Mouse (Mus musculus): ENCODE measurements around the gene Plch2. TPM values are rescaled to one million over a fixed set of nuclear protein-coding genes. Genes with fewer than 3 reads are reported as not detected.

The Plch2 gene
- polyA plus RNA-seq, 1 experiment from 2014 or later, result 12.8 TPM

DNA sequence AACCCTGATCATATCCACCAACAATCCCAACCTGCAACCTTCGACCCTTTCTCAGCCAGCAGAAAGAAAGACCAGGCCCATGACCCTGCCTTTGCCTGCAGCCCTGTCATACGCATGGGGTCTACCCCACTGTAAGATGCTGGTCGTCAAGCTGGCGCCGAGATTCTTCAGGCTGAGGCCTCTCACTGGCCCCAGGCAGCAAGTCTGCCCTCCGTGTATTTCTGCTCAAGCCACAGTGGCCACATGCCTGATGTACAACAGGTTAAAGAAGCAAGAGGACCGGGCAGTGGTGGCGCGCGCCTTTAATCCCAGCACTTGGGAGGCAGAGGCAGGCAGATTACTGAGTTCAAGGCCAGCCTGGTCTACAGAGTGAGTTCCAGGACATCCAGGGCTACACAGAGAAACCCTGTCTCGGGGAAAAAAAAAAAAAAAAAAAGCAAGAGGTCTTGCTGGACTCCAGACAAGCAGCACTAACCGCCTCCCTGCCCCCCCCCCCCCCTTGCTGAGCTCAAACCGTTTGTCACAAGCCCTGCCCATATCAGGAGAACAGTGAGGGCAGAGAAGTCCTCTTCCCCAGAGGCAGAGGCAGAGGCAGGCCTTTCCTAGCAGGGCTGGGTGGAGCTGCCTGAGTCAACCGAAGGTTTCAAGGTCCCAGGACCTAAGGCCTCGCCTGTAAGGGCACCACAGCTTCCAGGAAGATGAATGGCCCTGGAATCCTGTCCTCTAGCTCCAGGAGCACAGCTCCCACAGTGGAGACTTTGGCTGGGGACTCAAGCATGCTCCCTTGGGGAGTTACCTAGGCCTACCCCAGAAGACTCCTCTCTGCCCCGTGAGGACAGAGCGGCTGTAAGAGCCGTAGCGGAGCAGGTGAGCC lies 74.1 kb downstream of the Plch2 start:
- no peak overlapping the region for H3K27ac ChIP-seq
- H3K36me3 ChIP-seq, result peaks cover 47% of the 10 kb centered on the region
- no peak overlapping the region for H3K4me2 ChIP-seq
- H3K4me3 ChIP-seq, result no peak overlapping the region
- no peaks in the 10 kb centered on the region for H3K9me3 ChIP-seq
- WGBS, result 73% methylated on average over 19 of the region's 19 CpGs
- H3K9ac ChIP-seq, result no peak overlapping the region
- H3K27me3 ChIP-seq, result peaks cover 15% of the 10 kb centered on the region
- peaks cover 19% of the 10 kb centered on the region for H3K4me1 ChIP-seq
- ATAC-seq (ENCODE audit: insufficient number of reproducible peaks, insufficient read depth, low FRiP score, low TSS enrichment, low read depth), result no peak

DNA sequence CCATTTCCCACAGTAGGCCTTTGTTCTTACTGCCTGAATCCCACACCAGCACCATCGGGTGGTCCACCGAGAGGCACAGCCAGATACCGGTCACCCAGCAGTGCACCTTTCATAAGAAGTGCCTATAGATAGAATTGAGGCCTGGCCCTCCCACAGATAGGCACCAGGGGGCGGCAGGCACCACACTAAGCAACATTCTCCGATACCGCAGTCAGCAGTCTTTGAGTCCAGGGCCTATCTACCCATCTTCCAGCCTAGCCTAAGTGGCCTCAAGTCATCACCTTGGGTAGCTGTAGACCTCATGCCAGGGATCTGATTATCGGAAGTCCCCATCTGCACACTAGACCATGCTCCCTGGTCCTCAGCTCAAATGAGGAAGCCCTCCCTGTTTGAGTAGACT lies 75.1 kb downstream of the Plch2 start:
- H3K27me3 ChIP-seq, result peaks cover 15% of the 10 kb centered on the region
- no peak overlapping the region for H3K27ac ChIP-seq
- ATAC-seq (ENCODE audit: insufficient number of reproducible peaks, insufficient read depth, low FRiP score, low TSS enrichment, low read depth), result peak; percentile 61; the same call in 1 of the 2 replicates
- H3K4me3 ChIP-seq, result no peak overlapping the region
- WGBS, result 43% methylated on average over 7 of the region's 7 CpGs
- H3K9ac ChIP-seq, result no peak overlapping the region
- peaks cover 18% of the 10 kb centered on the region for H3K4me1 ChIP-seq
- H3K36me3 ChIP-seq, result peaks cover 56% of the 10 kb centered on the region
- H3K9me3 ChIP-seq, result no peaks in the 10 kb centered on the region
- H3K4me2 ChIP-seq, result no peak overlapping the region

DNA sequence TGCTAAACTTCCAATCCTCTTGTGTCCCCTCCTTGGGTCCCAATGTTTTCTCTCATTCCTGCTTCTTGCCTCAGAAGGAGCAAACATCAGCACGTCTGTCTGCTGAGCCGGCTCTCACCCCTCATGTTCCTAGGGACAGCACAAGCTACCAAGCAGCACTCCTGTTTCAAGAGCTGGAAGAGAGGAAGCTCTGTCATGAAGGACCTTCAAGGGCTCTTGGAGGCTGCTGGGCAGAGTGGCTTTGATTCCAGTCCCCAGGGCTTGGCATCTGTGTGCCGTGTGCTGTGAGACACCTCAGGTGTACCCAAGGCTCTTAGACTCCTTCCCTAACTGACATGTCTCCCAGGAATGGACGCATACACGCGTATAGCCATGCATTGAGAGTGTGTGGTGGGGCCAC lies 75.5 kb downstream of the Plch2 start:
- WGBS, result 86% methylated on average over 6 of the region's 6 CpGs
- no peak overlapping the region for H3K9ac ChIP-seq
- peaks cover 61% of the 10 kb centered on the region for H3K36me3 ChIP-seq
- H3K4me2 ChIP-seq, result no peak overlapping the region
- peaks cover 13% of the 10 kb centered on the region for H3K4me1 ChIP-seq
- no peak overlapping the region for H3K4me3 ChIP-seq
- no peak overlapping the region for H3K27ac ChIP-seq
- ATAC-seq (ENCODE audit: insufficient number of reproducible peaks, insufficient read depth, low FRiP score, low TSS enrichment, low read depth), result no peak
- H3K9me3 ChIP-seq, result no peaks in the 10 kb centered on the region
- H3K27me3 ChIP-seq, result peaks cover 15% of the 10 kb centered on the region

DNA sequence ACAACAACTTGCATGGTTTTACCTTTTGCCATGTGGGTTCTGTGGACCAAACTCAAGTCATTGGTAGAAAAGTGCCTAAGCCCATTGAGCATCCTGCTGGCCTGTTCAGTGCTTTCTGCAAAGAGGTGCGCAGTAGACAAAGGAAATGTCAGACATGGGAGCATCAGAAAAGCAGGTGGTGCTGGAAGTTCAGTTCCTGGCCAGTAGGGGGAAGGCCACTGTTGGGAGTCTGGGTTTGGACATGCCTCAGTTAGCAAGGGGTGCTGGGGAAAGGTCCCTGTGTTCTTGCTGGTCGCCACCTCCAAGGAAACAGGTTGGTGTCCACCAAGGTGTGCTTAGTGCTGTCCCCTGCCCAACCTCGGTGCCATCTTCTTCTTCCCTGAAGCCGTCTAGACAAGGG lies 76.5 kb downstream of the Plch2 start:
- no peak for ATAC-seq (ENCODE audit: insufficient number of reproducible peaks, insufficient read depth, low FRiP score, low TSS enrichment, low read depth)
- H3K4me1 ChIP-seq, result peaks cover 6% of the 10 kb centered on the region
- H3K36me3 ChIP-seq, result peaks cover 70% of the 10 kb centered on the region
- no peak overlapping the region for H3K27ac ChIP-seq
- H3K4me3 ChIP-seq, result no peak overlapping the region
- H3K9me3 ChIP-seq, result no peaks in the 10 kb centered on the region
- H3K27me3 ChIP-seq, result peaks cover 15% of the 10 kb centered on the region
- H3K9ac ChIP-seq, result no peak overlapping the region
- H3K4me2 ChIP-seq, result no peak overlapping the region
- WGBS, result 87% methylated on average over 4 of the region's 4 CpGs

DNA sequence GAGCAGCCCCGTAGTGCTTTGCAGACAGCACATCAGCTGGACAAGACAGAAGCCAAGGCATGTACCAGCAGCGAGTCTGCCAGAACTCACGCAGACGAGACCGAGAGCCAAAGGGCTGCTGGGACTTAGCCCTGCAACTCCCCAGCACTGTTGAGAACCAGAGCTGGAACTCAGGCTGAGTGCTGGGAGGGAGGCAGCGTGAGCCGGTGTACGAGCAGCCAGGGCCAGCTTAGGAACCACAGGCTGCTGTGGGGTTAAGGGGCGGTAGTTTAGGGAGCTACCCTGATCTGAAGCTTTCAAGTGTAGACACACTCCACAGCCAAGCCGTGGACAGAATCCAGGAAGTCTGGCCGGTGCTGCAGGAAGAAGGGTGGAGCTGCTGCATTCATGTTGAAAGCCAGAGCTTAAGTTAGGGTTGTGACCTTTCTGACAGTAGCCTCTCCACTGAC lies 82.4 kb downstream of the Plch2 start:
- Histone ChIP-seq H3K4me1 (no peaks in the 10 kb centered on the region), H3K27ac (no peak overlapping the region), H3K4me2 (no peak overlapping the region), H3K9ac (no peak overlapping the region), H3K4me3 (no peak overlapping the region), H3K36me3 (peaks cover 100% of the 10 kb centered on the region), H3K9me3 (no peaks in the 10 kb centered on the region), H3K27me3 (no peaks in the 10 kb centered on the region)
- WGBS, result 87% methylated on average over 11 of the region's 11 CpGs
- ATAC-seq (ENCODE audit: insufficient number of reproducible peaks, insufficient read depth, low FRiP score, low TSS enrichment, low read depth), result no peak

DNA sequence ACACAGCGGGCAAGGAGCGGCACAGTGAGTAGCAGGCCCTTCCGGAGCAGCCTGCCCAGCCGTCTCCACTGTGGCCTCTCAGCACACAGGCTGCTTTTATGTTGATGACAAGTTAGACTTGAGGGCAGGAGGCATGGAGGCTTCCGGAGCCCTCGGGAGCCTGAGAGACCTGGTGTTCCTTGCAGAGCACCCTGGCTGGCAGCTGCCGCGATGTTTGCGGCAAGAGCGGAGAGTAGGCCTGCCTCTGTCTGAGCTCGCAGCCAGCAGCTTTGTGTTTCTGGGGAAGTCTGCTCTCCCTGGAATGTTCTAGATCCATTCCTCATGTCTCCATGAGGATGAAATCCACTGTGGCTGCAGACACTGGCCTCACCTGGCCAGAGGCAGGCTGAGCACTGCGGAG lies 84.0 kb downstream of the Plch2 start:
- H3K9me3 ChIP-seq, result no peaks in the 10 kb centered on the region
- no peaks in the 10 kb centered on the region for H3K4me1 ChIP-seq
- H3K9ac ChIP-seq, result no peak overlapping the region
- H3K4me2 ChIP-seq, result no peak overlapping the region
- no peak for ATAC-seq (ENCODE audit: insufficient number of reproducible peaks, insufficient read depth, low FRiP score, low TSS enrichment, low read depth)
- 95% methylated on average over 12 of the region's 12 CpGs for WGBS
- H3K4me3 ChIP-seq, result no peak overlapping the region
- peaks cover 92% of the 10 kb centered on the region for H3K36me3 ChIP-seq
- no peak overlapping the region for H3K27ac ChIP-seq
- no peaks in the 10 kb centered on the region for H3K27me3 ChIP-seq

DNA sequence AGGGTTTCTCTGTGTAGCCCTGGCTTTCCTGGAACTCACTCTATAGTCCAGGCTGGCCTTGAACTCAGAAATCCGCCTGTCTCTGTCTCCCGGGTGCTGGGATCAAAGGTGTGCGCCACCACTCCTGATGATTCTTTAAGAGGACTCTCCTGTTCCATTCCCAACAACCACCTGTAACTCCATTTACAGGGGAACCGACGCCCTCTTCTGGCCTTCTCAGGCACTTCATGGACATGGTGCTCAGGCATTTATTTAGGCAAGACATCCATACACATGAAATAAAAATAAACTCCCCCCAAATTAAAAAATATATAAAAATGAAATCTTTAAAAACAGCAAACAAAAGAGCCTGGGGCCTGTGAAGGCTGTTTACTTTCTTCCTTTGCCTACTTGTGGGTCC lies 89.4 kb downstream of the Plch2 start:
- Histone ChIP-seq H3K4me1 (peaks cover 26% of the 10 kb centered on the region), H3K27me3 (peaks cover 12% of the 10 kb centered on the region), H3K36me3 (peaks cover 47% of the 10 kb centered on the region), H3K4me3 (no peak overlapping the region), H3K27ac (no peak overlapping the region), H3K9me3 (no peaks in the 10 kb centered on the region), H3K9ac (no peak overlapping the region), H3K4me2 (no peak overlapping the region)
- WGBS, result 65% methylated on average over 5 of the region's 5 CpGs
- no peak for ATAC-seq (ENCODE audit: insufficient number of reproducible peaks, insufficient read depth, low FRiP score, low TSS enrichment, low read depth)

DNA sequence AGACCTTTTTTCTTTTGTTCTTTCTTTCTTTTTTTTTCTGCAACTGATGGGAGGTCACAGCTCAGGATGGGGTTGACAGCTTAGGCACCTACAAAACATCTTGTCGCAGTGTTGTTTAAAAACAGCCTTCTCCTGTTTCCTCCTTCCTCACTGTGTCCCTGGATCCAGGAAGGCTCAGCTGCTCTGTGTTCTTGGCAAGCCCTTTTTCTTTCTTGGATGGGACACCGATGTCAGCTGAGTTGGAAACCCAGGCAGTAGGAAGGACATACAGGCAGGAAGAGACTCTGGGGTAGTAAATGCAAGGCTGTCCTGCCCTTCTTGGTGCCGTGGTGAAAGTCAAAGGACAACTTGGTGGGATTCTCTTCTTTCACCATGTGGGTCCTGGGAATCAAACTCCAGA lies 90.7 kb downstream of the Plch2 start:
- peak overlapping the region; percentile 93 for H3K9ac ChIP-seq
- no peak overlapping the region for H3K27ac ChIP-seq
- H3K4me1 ChIP-seq, result peaks cover 37% of the 10 kb centered on the region
- ATAC-seq (ENCODE audit: insufficient number of reproducible peaks, insufficient read depth, low FRiP score, low TSS enrichment, low read depth), result no peak
- H3K9me3 ChIP-seq, result no peaks in the 10 kb centered on the region
- peaks cover 34% of the 10 kb centered on the region for H3K36me3 ChIP-seq
- H3K4me2 ChIP-seq, result peak overlapping the region; percentile 67; the same call in 1 of the 2 replicates
- H3K4me3 ChIP-seq, result no peak overlapping the region
- 80% methylated on average over 3 of the region's 3 CpGs for WGBS
- peaks cover 25% of the 10 kb centered on the region for H3K27me3 ChIP-seq

DNA sequence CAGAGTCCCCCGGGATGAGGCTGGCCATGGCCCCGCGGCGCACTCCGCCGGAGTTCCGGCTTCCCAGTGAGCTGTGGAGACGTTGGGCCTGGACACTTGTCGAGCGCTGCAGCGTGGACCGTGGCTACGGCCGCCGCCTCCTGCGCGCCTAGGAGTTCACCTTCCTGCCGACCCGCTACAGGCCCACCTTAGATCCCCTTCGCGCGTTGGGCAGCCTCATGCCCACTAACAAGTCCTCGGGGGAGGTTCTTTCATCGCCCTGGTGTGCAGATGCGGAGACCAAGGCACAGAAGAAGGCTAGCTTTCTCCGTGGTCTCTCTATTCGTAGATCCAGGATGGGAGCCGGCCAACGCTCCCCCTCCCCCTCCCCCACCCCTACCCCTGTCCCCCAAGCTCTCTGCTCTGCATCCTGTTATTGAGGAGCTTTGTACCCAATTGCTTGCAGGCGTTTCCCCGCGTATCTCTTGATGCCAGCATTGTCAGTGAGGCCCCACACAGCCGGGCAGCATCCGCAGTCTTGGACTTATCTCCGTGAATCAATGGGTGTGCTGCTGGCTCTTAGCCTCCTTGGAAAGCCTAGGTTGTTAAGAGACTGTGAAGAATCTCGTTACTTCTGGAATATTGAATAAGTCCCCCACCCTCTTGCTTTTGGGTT lies 91.9 kb downstream of the Plch2 start:
- ATAC-seq (ENCODE audit: insufficient number of reproducible peaks, insufficient read depth, low FRiP score, low TSS enrichment, low read depth), result no peak

DNA sequence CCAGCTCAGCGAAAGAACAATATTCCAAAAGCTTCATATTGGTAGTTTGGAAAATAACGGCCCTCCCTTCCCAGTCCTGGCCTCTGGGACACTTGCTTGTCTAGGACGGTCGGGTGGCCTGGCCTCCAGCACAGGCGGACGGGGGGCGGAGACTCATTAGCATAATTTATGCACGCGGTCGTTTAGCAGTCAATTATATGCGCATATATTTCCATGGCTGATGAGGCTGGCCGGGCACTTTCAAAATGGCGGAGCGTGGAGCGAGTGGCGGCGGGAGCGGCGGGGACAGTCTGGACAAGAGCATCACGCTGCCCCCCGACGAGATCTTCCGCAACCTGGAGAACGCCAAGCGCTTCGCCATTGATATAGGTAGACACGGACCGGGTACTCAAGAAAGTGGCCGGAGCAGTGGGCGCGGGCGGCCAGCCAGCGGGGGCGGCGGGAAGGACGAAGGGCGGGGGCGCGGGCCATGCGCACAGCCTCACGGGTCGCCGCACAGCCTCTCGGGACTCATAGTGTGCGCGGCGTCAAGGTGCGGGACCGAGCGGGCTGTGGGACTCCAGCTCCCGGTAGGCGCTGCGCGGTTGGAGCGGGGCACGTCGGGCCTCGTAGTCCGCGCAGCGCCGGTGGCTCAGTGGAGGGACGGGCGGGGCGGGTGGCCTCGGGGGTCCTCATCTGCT lies 92.5 kb downstream of the Plch2 start, which contains the start of gene Pank4:
Pank4 (plus strand) TSS at position 223 of the 680 bp plus-strand sequence.
- no peaks in the 10 kb centered on the region for H3K9me3 ChIP-seq
- peak within 1 kb of the TSS; percentile 85 for H3K4me3 ChIP-seq
- peaks cover 43% of the 10 kb centered on the region for H3K27me3 ChIP-seq
- H3K4me2 ChIP-seq, result peak within 1 kb of the TSS; percentile 67
- peak within 1 kb of the TSS; percentile 93 for H3K9ac ChIP-seq
- peaks cover 16% of the 10 kb centered on the region for H3K36me3 ChIP-seq
- ATAC-seq (ENCODE audit: insufficient number of reproducible peaks, insufficient read depth, low FRiP score, low TSS enrichment, low read depth), result peak; percentile 91
- peaks cover 49% of the 10 kb centered on the region for H3K4me1 ChIP-seq
- H3K27ac ChIP-seq, result peak within 1 kb of the TSS; percentile 88
- 1% methylated on average over 45 of the region's 66 CpGs for WGBS

More for the DNA sequence above, 91.9 kb downstream of the Plch2 start:
- Histone ChIP-seq H3K27me3 (peaks cover 37% of the 10 kb centered on the region), H3K4me2 (peak overlapping the region; percentile 67), H3K9me3 (no peaks in the 10 kb centered on the region), H3K4me3 (peak overlapping the region; percentile 85), H3K36me3 (peaks cover 23% of the 10 kb centered on the region), H3K4me1 (peaks cover 48% of the 10 kb centered on the region), H3K9ac (peak overlapping the region; percentile 93), H3K27ac (peak overlapping the region; percentile 88)
- under 1% methylated on average over 36 of the region's 36 CpGs for WGBS

DNA sequence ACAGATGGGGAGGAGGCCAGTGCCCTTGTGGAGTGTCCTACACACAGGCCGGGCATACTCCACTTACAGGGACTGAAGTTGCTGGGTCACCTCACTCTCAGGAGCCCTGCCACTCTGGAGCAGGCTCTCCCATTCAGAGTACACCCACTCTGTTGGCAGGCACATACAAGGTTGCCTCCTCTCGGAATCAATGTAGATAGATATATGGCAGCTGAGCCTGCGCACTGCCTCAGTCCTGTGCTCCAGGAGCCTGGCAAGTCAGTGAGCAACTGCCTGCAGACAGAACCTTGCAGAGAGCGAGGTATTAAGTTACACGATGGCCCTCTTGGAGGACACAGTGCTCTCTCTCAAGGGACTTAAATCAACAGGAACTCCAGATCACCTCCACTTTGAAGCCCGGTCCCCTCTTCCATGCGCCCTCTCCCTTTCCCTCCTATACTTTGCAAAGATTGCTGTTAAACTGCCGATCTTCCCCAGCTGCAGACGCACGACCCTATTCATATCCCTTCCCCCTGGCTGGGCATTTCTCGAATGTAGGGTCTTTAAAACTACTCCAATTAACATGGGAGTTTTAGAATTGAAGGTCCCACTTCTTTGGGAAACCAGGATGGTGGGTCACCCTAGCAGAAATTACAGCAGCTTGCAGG lies 93.3 kb downstream of the Plch2 start:
- Histone ChIP-seq H3K27me3 (peaks cover 51% of the 10 kb centered on the region), H3K4me1 (peaks cover 54% of the 10 kb centered on the region), H3K4me2 (peak overlapping the region; percentile 67), H3K4me3 (peak overlapping the region; percentile 85), H3K9ac (peak overlapping the region; percentile 93), H3K9me3 (no peaks in the 10 kb centered on the region), H3K36me3 (peaks cover 14% of the 10 kb centered on the region; the same call in 1 of the 2 replicates), H3K27ac (no peak overlapping the region)
- WGBS, result 24% methylated on average over 11 of the region's 11 CpGs
- no peak for ATAC-seq (ENCODE audit: insufficient number of reproducible peaks, insufficient read depth, low FRiP score, low TSS enrichment, low read depth)
